Mouse (Mus musculus) hindbrain, embryonic 14.5 days (tissue): ENCODE measurements around the gene Gm9918. TPM values are rescaled to one million over a fixed set of nuclear protein-coding genes. Genes with fewer than 3 reads are reported as not detected.
A peak's percentile ranks its signal among the peaks of the same experiment; 100 is the strongest.

ENCODE experiments used
- ATAC-seq: fragments of 200-750 bp; cut with Nextera tagmentation; 2 replicates; pipeline ENCODE4 v1.8.0; 2017; ENCODE audit warnings: moderate number of reproducible peaks, mild to moderate bottlenecking, moderate TSS enrichment, moderate library complexity; ENCODE audit not compliant: low FRiP score
- DNase-seq: peaks from one replicate; pipeline ENCODE4 v3.0.0-alpha.2; 2015; ENCODE audit warnings: low spot score
- H3K27ac ChIP-seq: fragments of 300-500 bp; sonication (generic); 2 replicates; pipeline ENCODE4 v1.5.1; 2014; ENCODE audit warnings: mild to moderate bottlenecking, moderate library complexity
- H3K27me3 ChIP-seq: fragments of 300-500 bp; sonication (generic); 2 replicates; pipeline ENCODE4 v1.6.1; 2014; ENCODE audit warnings: mild to moderate bottlenecking, low read length, mixed read lengths; ENCODE audit not compliant: control insufficient read depth, insufficient read depth
- H3K36me3 ChIP-seq: fragments of 300-500 bp; sonication (generic); replicated peaks from 2 replicates; pipeline ENCODE4 v1.6.1; 2014; ENCODE audit not compliant: control insufficient read depth, insufficient read depth
- H3K4me1 ChIP-seq: fragments of 300-500 bp; sonication (generic); replicated peaks from 2 replicates; pipeline ENCODE4 v1.6.1; 2014; ENCODE audit warnings: antibody characterized with exemption, low read length, mixed read lengths; ENCODE audit not compliant: control insufficient read depth, insufficient read depth
- H3K4me2 ChIP-seq: fragments of 300-500 bp; sonication (generic); replicated peaks from 2 replicates; pipeline ENCODE4 v1.6.1; 2014; ENCODE audit warnings: mild to moderate bottlenecking, moderate library complexity
- H3K4me3 ChIP-seq: fragments of 300-500 bp; sonication (generic); replicated peaks from 2 replicates; pipeline ENCODE4 v1.5.1; 2014; ENCODE audit warnings: mild to moderate bottlenecking, low read length
- H3K9ac ChIP-seq: fragments of 300-500 bp; sonication (generic); 2 replicates; pipeline ENCODE4 v1.6.1; 2014
- H3K9me3 ChIP-seq: fragments of 300-500 bp; sonication (generic); 2 replicates; pipeline ENCODE4 v1.6.1; 2016; ENCODE audit warnings: low read length; ENCODE audit not compliant: control insufficient read depth
- WGBS: fragments of 180-500 bp; shearing (Covaris S2); extraction: QIAGEN DNeasy Blood & Tissue Kit; methylation state at CpG from one replicate; pipeline ENCODE4 v1.1.7; 2014; 5-methylcytosine and 5-hydroxymethylcytosine counted together
- polyA plus RNA-seq: library from polyadenylated mRNA; unstranded; fragments of >200 nt; fragmentation: Nextera tagmentation; extraction: Ambion mirVana; gene quantifications from 2 replicates; pipeline ENCODE4 v1.2.1, GENCODE M21; 2014

Gm9918 gene
- polyA plus RNA-seq, 1 experiment from 2014 or later = not detected

GRCm38 (mm10) chr15:102249967-102250366 is 20.4 kb upstream of the Gm9918 start:
- H3K9me3 ChIP-seq = no peaks in the 10 kb centered on the region
- H3K4me1 ChIP-seq = peaks cover 22% of the 10 kb centered on the region; the same call in 1 of the 2 replicates
- peak overlapping the region; percentile 30; the same call in 1 of the 2 replicates for H3K4me2 ChIP-seq
- H3K4me3 ChIP-seq = no peak overlapping the region
- H3K9ac ChIP-seq = no peak overlapping the region
- peaks cover 47% of the 10 kb centered on the region for H3K27me3 ChIP-seq
- no peaks in the 10 kb centered on the region for H3K36me3 ChIP-seq
- 50% methylated on average over 9 of the region's 9 CpGs for WGBS
- peak overlapping the region; percentile 6; the same call in 1 of the 2 replicates for H3K27ac ChIP-seq
- no peak for DNase-seq
- no peak for ATAC-seq

- Histone ChIP-seq H3K4me3 (no peak overlapping the region), H3K36me3 (no peaks in the 10 kb centered on the region), H3K27ac (no peak overlapping the region), H3K9me3 (no peaks in the 10 kb centered on the region), H3K27me3 (peaks cover 48% of the 10 kb centered on the region), H3K9ac (no peak overlapping the region), H3K4me1 (peaks cover 16% of the 10 kb centered on the region; the same call in 1 of the 2 replicates), H3K4me2 (no peak overlapping the region)
- ATAC-seq = no peak
- no peak for DNase-seq
- 56% methylated on average over 5 of the region's 5 CpGs for WGBS
Measured at GRCm38 (mm10) chr15:102250521-102250920, 19.8 kb upstream of the Gm9918 start.

- Histone ChIP-seq H3K4me2 (no peak overlapping the region), H3K9ac (no peak overlapping the region), H3K4me3 (no peak overlapping the region; the same call in 1 of the 2 replicates), H3K36me3 (no peaks in the 10 kb centered on the region), H3K4me1 (0 out of 2 replicates have a peak, but pooled peaks cover 3% of the 10 kb centered on the region), H3K27ac (no peak overlapping the region), H3K27me3 (peaks cover 53% of the 10 kb centered on the region), H3K9me3 (no peaks in the 10 kb centered on the region)
- no peak for ATAC-seq
- WGBS = 53% methylated on average over 14 of the region's 14 CpGs
- DNase-seq = no peak
Measured at GRCm38 (mm10) chr15:102255547-102256255, 14.7 kb upstream of the Gm9918 start.

GRCm38 (mm10) chr15:102256431-102257201 is 13.7 kb upstream of the Gm9918 start:
- no peaks in the 10 kb centered on the region for H3K36me3 ChIP-seq
- DNase-seq = no peak
- peaks cover 50% of the 10 kb centered on the region for H3K27me3 ChIP-seq
- 0 out of 2 replicates have a peak, but pooled peaks cover 3% of the 10 kb centered on the region for H3K4me1 ChIP-seq
- peak overlapping the region; percentile 83 for H3K4me2 ChIP-seq
- H3K4me3 ChIP-seq = peak overlapping the region; percentile 52
- H3K9ac ChIP-seq = peak overlapping the region; percentile 65
- 8% methylated on average over 22 of the region's 22 CpGs for WGBS
- H3K27ac ChIP-seq = peak overlapping the region; percentile 4; the same call in 1 of the 2 replicates
- H3K9me3 ChIP-seq = no peaks in the 10 kb centered on the region
- ATAC-seq = no peak

GRCm38 (mm10) chr15:102257202-102258075 is 12.9 kb upstream of the Gm9918 start, which contains the start of gene Rarg:
TSS of gene Rarg (minus strand) at chr15:102257517.
- H3K36me3 ChIP-seq = no peaks in the 10 kb centered on the region
- 2% methylated on average over 37 of the region's 46 CpGs for WGBS
- peaks cover 48% of the 10 kb centered on the region for H3K27me3 ChIP-seq
- H3K4me2 ChIP-seq = peak within 1 kb of the TSS; percentile 83
- peak within 1 kb of the TSS; percentile 52 for H3K4me3 ChIP-seq
- H3K9ac ChIP-seq = peak within 1 kb of the TSS; percentile 65
- no peaks in the 10 kb centered on the region for H3K9me3 ChIP-seq
- peak within 1 kb of the TSS; percentile 4; the same call in 1 of the 2 replicates for H3K27ac ChIP-seq
- no peak for DNase-seq
- 0 out of 2 replicates have a peak, but pooled peaks cover 3% of the 10 kb centered on the region for H3K4me1 ChIP-seq
- 0 out of 2 replicates have a peak, but pooled peaks have one; percentile 37 for ATAC-seq

GRCm38 (mm10) chr15:102258076-102258470 is 12.3 kb upstream of the Gm9918 start:
- WGBS = 7% methylated on average over 12 of the region's 12 CpGs
- Histone ChIP-seq H3K36me3 (no peaks in the 10 kb centered on the region), H3K4me2 (peak overlapping the region; percentile 83), H3K9me3 (no peaks in the 10 kb centered on the region), H3K4me3 (peak overlapping the region; percentile 52; the same call in 1 of the 2 replicates), H3K27ac (no peak overlapping the region), H3K9ac (no peak overlapping the region), H3K4me1 (0 out of 2 replicates have a peak, but pooled peaks cover 3% of the 10 kb centered on the region), H3K27me3 (peaks cover 43% of the 10 kb centered on the region)
- ATAC-seq (no peak), DNase-seq (no peak)

GRCm38 (mm10) chr15:102258581-102259253 is 11.6 kb upstream of the Gm9918 start:
- WGBS = 14% methylated on average over 11 of the region's 11 CpGs
- Histone ChIP-seq H3K4me3 (no peak overlapping the region), H3K36me3 (no peaks in the 10 kb centered on the region), H3K4me2 (no peak overlapping the region), H3K9ac (no peak overlapping the region), H3K27ac (no peak overlapping the region), H3K27me3 (peaks cover 43% of the 10 kb centered on the region), H3K4me1 (0 out of 2 replicates have a peak, but pooled peaks cover 3% of the 10 kb centered on the region), H3K9me3 (no peaks in the 10 kb centered on the region)
- DNase-seq (no peak), ATAC-seq (no peak)

GRCm38 (mm10) chr15:102262582-102262981 is 7.8 kb upstream of the Gm9918 start:
- no peaks in the 10 kb centered on the region for H3K36me3 ChIP-seq
- DNase-seq = no peak
- 0 out of 2 replicates have a peak, but pooled peaks cover 3% of the 10 kb centered on the region for H3K4me1 ChIP-seq
- H3K9me3 ChIP-seq = no peaks in the 10 kb centered on the region
- WGBS = 53% methylated on average over 7 of the region's 7 CpGs
- H3K9ac ChIP-seq = no peak overlapping the region
- peaks cover 16% of the 10 kb centered on the region for H3K27me3 ChIP-seq
- no peak overlapping the region for H3K4me2 ChIP-seq
- no peak overlapping the region for H3K27ac ChIP-seq
- H3K4me3 ChIP-seq = no peak overlapping the region
- no peak for ATAC-seq
